Mouse (Mus musculus): ENCODE measurements around the gene Mbd4.

DNA sequence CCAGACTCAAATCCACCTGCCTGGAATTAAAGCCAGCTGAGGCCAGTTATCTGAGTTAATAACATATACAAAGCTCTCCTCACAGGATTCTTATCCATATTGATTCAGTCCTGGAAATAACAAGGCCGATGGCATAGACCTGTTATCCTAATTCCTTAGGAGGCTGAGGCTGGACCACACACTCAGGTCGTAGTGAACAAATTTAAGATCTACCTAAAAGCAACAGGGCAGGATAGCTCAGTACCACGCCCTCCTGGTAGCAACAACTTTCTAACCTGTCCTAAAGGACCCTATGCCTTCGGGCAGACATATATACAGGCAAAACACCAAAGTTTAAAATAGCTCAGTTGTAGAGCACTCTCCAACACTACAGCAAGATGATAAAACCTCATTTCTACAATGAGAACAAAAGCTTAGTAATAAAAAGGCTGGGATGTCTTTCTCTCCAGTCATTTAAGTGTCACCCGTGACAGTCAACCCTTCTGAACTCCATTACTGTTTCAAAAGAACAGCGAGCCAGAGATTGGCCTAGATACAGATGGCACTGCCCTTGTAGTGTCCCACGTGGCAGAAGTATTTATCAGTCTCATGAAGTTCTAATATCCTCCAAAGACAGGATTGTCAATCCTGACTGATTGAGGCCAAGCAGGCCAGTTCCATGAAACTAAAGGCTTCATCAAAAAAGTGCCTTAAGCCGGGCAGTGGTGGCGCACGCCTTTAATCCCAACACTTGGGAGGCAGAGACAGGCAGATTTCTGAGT is 48.6 kb downstream of the Mbd4 start:
- no peak for TF ChIP-seq CTCF (IDR thresholded peaks at IDR 0.05; ENCODE audit: borderline replicate concordance, insufficient read depth, low read length)
- no peak for TF ChIP-seq POLR2A (IDR thresholded peaks at IDR 0.05; ENCODE audit: low read depth, low read length)
